Mouse (Mus musculus) v-Abl transformed pro-B cells (cell line): ENCODE data around the gene Ddx39.

Experiments used
- in situ Hi-C, 2 experiments: fragments of 400-800 bp; cut with MboI; formaldehyde crosslinking; loops; one replicate each; pipeline ENCODE4 v1.15.1; 2025; ENCODE audit not compliant: unreplicated experiment in 2 of 2

The Ddx39 gene

GRCm38 (mm10) chr8:83757084-83757607 lies 42.2 kb downstream of the Ddx39 start:
- in situ Hi-C loops, result no loop called here

- in situ Hi-C loops, result no loop called here
These were observed 43.3 kb downstream of the Ddx39 start for GRCm38 (mm10) chr8:83758298-83758697.

- in situ Hi-C loops, result no loop called here
These were observed 44.3 kb downstream of the Ddx39 start for GRCm38 (mm10) chr8:83759231-83759759.

- in situ Hi-C loops, result no loop called here
These were observed 49.1 kb downstream of the Ddx39 start for GRCm38 (mm10) chr8:83764116-83764515.

GRCm38 (mm10) chr8:83764717-83765116 lies 49.7 kb downstream of the Ddx39 start:
- in situ Hi-C loops, result no loop called here

GRCm38 (mm10) chr8:83765663-83766062 lies 50.7 kb downstream of the Ddx39 start:
- in situ Hi-C loops, result no loop called here

GRCm38 (mm10) chr8:83767442-83767841 lies 52.5 kb downstream of the Ddx39 start:
- in situ Hi-C loops, result no loop called here

- in situ Hi-C loops, result no loop called here
These were observed 53.5 kb downstream of the Ddx39 start for GRCm38 (mm10) chr8:83768526-83768925.

- in situ Hi-C loops, result no loop called here
These were observed 54.7 kb downstream of the Ddx39 start for GRCm38 (mm10) chr8:83769720-83770119.

GRCm38 (mm10) chr8:83770669-83771068 lies 55.7 kb downstream of the Ddx39 start:
- in situ Hi-C loops, result no loop called here

GRCm38 (mm10) chr8:83771791-83772190 lies 56.8 kb downstream of the Ddx39 start:
- in situ Hi-C loops, result no loop called here

GRCm38 (mm10) chr8:83772701-83773451 lies 57.9 kb downstream of the Ddx39 start:
- in situ Hi-C loops, result no loop called here

- in situ Hi-C loops, result no loop called here
These were observed 58.5 kb downstream of the Ddx39 start for GRCm38 (mm10) chr8:83773452-83773846.

- in situ Hi-C loops, result no loop called here
These were observed 59.2 kb downstream of the Ddx39 start for GRCm38 (mm10) chr8:83774221-83774620.
